Mouse (Mus musculus) MEL-GATA-1-ER (cell line): ENCODE results near the gene Gm10570.

Experiments used
- DNase-seq: peaks from one replicate; pipeline ENCODE4 v3.0.0-alpha.2; 2012; ENCODE audit warnings: low read depth; ENCODE audit errors: extremely low read depth

Gene Gm10570

GRCm38 (mm10) chr4:130306796-130307630 lies 1.5 kb downstream of the Gm10570 start:
- DNase-seq: no peak

- no peak for DNase-seq
Measured at GRCm38 (mm10) chr4:130304746-130305145, 3.7 kb downstream of the Gm10570 start.

DNA sequence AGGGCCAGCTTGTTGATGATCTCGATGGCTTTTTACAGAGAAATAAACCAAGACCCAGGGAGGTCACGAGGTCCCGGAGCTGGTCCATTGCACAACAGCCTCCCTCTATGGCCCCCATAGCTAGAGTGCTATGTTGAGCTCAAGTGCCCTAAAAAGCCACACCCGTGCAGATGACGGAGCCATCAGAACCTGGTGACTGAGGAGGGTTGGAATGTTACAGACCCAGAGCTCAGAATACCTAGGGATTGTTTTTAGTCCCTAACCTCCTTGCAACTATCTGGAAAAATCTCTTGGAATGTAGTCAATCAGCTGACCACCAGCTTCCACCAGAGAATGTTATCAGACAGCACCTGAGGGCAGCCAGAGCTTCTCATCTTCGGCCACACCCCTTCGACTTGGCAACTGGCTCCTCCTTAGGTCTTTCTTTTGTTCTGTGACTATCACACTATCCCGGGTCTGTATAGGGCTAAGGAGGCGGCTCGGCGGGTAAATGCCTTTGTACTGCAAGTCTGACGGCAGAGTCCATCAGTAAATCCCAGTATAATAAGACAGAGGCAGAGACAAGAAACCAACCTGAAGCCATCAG lies 6.1 kb downstream of the Gm10570 start:
- no peak for DNase-seq

GRCm38 (mm10) chr4:130299629-130300018 lies 8.8 kb downstream of the Gm10570 start:
- no peak for DNase-seq

GRCm38 (mm10) chr4:130298877-130299628 lies 9.4 kb downstream of the Gm10570 start:
- DNase-seq: no peak

- DNase-seq: peak; percentile 91
Measured at GRCm38 (mm10) chr4:130297123-130297529, 11.3 kb downstream of the Gm10570 start.

DNA sequence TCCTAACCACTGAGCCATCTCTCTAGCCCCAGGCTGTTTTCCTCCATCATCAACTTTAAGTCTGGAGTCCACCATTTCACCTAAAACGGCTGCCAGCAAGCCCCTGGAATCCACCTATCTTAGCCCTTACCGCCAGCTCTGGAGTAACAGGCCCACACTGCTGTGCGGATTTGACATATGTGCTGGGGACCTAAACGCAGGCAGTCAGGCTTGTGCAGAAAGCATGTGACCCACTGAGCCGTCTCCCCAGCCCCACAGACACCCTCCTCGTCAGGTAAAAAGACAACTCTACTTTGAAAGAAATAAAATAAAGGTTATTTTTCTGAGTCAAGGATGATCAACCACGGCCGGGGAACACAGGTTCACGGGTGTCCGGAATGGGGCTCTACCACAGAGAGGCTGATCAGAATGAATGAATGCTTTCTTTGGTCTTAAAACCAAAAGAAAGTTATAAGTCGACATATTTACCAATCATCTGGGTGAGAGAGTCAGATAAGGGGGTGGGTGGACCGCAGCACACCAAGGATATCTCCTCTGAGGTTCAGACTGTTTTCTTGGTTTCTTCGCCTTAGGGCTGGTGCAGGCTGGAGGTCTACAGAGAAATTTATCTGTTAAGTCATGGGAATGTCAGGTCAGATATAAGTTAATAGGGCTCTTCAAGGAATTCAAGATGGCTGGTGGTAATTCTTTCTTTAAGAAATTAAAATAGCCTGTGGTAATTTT lies 12.1 kb downstream of the Gm10570 start:
- DNase-seq: peak; percentile 68

- DNase-seq: peak; percentile 65
Measured at GRCm38 (mm10) chr4:130295047-130295745, 13.3 kb downstream of the Gm10570 start.

DNA sequence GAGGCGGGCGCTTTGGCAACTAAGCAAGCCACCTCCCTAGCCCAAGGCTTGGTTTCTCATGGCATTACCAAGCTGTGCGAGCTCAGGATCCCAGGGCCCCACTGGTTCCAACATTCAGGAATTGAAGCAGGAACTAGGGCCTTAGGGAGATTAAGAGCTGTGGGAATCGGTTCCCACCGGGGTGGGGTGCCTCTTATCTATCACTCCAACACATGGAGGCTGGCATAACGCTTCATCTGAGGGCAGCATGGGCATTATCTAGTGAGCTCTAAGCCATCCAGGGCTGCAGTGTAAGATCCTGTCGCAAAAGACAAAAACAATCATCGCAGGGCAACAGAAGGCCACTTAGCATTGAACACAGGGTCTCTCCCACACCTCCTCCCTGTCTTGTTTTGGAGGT lies 14.0 kb downstream of the Gm10570 start:
- no peak for DNase-seq

- peak; percentile 45 for DNase-seq
Measured at GRCm38 (mm10) chr4:130292271-130292670, 16.2 kb downstream of the Gm10570 start.

DNA sequence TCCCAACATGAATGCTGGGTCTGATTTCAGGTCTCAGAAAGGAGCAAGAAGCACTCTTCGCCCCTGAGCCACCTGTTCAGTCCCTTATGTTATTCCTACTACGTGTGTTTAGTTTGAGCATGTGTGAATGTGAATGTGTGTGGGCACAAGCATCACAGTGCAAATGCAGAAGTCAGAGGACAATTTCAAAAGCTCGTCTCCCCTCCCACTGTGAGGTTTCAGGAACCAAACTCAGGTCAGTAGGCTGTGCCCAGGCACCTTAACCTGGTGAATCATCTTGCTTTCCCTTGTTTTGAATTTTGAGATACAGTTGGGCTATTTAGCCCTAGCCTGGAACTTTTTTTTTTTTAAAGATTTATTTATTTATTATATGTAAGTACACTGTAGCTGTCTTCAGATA lies 18.6 kb downstream of the Gm10570 start:
- DNase-seq: no peak

GRCm38 (mm10) chr4:130286531-130286930 lies 21.9 kb downstream of the Gm10570 start:
- DNase-seq: no peak

DNA sequence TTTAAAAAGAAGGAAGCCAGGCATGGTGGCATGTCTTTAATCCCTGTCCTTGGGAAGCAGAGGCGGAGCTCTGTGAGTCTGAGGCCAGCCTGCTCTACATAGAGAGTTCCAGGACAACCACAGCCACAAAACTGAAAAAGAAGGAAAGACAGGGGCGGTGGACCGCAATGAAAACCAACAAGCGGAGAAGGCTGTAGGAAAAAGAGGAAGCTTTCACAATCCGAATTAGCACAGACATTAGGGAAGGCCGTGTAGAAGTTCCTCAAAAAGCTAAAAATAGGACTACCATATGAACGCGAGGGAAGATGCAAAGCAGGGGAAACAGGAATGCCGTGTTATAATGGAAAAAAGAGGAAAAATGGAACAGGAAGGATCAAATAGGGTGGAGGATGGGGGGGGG lies 24.6 kb downstream of the Gm10570 start:
- DNase-seq: no peak

GRCm38 (mm10) chr4:130282856-130283255 lies 25.6 kb downstream of the Gm10570 start:
- no peak for DNase-seq

DNA sequence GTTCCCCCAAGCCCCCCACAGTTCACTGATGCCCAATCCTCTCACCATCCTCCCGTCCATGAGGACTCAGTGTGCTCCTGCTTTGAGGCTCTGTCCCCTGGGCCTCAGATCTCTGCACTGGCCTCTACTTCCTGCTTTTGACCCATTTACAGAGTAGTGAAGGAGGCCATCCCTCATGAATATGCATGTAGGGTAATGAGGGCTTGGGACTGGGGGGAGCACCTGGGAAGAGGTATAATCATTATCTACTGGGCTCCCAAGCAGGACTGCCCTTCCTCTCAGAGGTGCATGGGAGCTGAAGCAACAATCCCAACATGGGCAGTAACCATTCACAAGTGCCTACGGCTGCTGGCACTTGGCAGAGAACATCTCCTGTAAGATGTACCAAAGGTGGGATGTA lies 29.4 kb downstream of the Gm10570 start, which contains the start of gene Serinc2:
Gene Serinc2 (minus strand): TSS at position 101 of the 400 bp plus-strand sequence.
- DNase-seq: no peak

DNA sequence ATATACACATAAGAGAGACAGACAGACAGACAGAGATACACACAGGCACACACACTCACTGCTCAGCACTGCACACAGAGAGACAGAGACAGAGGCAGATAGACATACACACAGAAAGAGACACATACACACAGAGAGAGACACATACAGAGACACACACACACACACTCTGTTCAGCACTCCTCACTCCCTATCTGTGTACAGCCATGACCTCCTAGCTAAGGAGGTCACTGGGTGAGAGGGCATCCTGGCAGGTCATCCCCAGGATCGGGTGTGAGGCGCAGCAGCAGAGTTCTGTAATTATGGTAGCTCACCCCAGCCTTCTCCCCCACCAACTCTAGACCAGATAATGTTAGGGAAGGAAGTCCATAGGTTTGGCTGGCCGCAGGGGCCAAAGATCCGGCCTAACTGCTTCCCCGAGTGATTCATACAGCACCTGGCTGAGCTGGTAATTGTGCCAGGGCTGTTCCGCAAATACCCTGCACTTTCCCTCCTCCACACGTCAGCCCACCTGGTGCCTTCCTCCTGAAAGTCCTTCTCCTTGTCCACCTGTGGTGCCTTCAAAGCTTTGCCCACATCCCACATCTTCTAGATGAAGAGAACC lies 31.8 kb downstream of the Gm10570 start:
- DNase-seq: no peak

DNA sequence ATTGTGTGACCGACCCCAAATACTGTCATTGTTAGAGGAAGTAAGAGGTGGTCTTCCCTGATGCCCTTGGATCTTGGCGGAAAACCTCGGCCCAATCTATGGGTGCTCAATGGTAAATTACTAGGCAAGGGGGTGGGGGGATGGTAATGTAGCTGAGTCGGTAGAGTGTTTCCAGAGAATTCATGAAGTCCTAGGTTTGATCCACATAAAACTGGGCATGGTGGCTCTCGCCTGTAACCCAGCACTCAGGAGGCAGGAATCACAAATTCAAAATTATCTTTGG lies 32.7 kb downstream of the Gm10570 start:
- DNase-seq: no peak

DNA sequence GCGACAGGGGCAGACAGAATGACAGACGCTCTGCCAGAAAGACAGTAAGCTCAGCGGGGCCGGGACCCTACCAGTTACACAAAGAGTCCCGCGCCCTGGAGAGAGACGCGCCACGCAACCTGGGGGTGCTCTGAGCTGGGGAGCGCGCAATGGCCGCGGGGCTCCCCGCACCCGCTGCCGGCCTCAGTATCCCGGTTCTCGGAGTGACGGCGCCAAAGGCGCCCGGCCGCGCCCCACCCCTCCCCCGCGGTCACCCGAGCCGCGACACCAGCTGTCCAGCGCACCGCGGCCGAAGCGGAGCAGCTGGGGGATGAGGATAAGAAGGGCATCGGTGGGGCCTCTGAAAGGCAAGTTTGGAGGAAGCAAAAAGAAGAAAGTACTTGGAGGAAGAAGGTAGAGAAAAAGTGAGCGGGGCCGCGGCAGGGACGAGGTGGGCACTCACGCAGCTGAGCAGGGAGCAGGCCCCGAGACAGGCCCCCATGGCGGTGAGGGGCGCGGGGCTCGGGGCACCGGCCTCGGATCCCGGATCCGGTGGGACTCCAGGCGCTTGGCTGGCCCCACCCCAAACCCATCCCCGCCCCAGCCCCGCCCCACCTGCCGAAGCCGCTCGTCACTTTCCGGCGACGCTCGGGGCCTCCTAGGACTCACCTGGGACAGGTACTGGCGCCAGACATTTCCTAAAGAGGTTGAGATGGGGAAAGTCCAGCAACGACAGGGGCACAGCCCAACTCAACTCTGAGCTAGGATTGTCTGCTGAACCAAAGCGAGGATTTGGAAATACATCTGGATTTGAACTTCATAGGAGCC lies 33.3 kb downstream of the Gm10570 start:
- DNase-seq: no peak

DNA sequence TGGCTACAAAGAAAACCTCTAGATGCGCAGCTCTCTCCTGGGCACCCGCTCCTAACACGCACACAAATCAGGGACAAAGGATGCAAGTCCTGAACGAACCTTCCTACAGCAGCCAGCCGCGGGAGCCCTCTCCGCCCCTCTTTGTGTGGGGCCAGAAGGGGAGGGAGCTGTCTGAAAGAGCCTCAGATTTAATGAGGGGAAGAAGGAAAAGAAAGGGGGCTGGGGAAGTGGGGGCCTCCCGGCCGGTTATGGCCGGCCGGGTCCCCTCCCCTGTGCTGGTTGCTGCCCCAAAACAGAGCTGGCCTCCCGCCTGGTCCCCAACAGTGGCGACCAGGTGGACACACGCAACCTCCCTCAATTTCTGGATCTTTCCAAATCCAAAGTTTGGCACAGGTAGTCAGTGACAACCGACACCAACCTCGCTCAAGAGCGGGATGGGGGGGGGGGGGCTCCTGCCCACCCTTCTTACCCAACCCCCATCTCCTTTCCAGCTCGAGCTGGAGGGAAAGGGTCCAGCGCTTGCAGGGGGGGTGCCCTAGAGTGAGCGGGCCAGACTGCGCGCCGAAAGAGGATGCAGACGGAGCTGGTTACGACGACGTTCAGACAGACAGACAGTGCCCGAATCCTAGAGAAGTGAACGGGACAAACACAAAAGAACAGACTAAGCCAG lies 34.0 kb downstream of the Gm10570 start:
- no peak for DNase-seq
